Mouse (Mus musculus): ENCODE measurements around the gene Mmp15.

GRCm38 (mm10) chr8:95335706-95336105 is 16.4 kb upstream of the Mmp15 start:
- TF ChIP-seq CTCF (IDR thresholded peaks at IDR 0.05; ENCODE audit: low read depth) (no peak), EP300 (IDR thresholded peaks at IDR 0.05; ENCODE audit: low read depth) (no peak)
